Mouse (Mus musculus) CD4-positive helper T cell, adult 2 months (primary cell): ENCODE data around the gene 1700029J07Rik.

ENCODE experiments used
- DNase-seq: peaks from one replicate; pipeline ENCODE4 v3.0.0-alpha.2; 2012; ENCODE audit warnings: low read depth, missing footprints, low spot score

1700029J07Rik gene

DNA sequence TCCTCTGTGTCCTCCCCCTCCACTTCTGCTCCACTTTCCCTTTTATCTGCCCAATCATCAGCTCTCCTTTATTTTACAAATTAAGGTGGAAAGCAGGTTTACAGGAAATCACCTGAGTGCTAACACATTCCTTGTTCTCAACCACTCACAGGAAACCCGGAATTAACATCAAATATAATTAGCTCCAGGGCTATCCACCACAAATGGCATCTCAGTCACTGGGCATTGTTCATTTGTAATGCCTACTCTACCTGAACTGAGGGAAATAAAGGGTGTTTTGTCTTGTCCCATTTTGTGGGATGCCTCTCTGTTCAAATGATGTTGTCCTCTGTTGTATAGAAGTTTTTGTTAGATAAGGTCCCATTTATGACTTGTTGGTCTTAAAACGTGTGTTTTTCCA lies 24.4 kb downstream of the 1700029J07Rik start:
- DNase-seq, result no peak

DNA sequence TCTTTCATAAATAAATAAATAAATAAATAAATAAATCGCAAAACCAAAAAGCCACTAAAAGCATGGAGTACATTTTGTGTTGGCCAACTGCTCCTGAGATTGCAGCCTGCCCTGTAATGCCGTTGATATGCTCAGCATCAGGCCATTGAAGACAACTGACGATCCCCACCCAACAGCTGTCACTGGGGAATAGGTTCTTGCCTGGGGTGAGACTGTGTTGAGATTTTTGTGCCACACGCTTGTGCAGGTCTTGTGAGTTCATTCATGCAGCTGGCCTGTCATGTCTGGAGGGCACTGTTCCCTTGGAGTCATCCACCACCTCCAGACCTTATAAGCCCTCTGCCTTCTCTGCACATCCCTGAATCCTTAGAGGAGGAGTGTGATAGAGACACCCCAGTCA lies 28.8 kb downstream of the 1700029J07Rik start:
- no peak for DNase-seq

DNA sequence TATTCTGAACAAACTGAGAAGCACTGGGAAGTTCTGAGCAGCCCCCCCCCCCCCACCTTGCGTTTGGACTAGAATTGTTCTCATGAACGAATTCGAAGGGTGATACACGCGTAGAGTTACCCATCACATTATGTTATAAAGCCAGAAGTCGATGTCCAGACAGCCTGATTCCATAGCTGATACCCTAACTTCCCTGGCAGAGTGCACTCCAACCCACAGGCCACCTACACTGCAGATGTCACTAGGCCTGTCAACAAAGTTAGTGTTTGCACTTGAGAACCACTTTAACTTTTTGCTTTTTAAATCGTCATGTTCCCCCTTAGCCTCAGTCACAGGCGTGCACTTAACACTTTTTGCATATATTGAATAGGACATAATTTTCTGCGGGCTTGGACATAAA lies 38.1 kb downstream of the 1700029J07Rik start:
- no peak for DNase-seq

DNA sequence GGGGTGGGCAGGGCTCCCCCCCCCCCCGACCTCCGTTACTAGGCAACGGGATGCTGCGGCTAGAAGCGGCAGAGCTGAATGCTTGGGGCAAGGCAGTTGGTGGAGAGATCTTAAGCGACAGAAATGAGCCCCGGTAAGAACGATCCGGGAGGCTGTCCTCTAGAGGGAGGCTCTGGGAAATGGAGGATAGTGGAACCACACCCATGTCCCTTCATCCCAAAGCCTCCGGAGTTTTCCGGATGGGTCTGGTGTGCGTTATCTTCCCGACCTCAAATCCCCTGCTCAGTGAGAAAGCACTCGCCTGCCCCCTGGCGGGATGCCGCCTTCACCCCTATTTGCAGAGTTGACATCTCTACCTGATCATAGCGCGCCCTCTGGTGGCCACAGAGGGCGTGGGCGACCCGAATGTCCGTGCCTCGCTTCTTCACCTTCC lies 40.5 kb downstream of the 1700029J07Rik start, which contains the start of gene Ccdc110:
Ccdc110 (plus strand) TSS at position 38 of the 433 bp plus-strand sequence.
- peak; percentile 83 for DNase-seq

DNA sequence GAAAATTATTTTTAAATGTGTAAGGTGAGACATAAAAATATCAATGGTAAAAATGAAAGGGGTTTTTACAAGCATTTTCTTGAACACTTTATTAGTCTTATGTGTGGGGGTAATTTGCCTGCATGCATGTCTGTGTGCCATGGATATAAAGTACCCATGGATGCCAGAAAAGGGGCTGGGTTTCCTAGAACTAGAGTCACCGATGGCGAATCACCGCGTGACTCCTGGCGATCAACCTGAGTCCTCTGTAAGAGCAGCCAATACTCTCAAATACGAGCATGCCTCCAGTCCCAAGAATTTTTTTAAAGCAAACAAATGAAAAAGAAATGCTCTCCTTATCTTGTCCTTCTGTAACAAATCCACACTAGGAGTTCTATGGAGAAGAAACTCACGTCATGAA lies 52.9 kb downstream of the 1700029J07Rik start:
- no peak for DNase-seq

DNA sequence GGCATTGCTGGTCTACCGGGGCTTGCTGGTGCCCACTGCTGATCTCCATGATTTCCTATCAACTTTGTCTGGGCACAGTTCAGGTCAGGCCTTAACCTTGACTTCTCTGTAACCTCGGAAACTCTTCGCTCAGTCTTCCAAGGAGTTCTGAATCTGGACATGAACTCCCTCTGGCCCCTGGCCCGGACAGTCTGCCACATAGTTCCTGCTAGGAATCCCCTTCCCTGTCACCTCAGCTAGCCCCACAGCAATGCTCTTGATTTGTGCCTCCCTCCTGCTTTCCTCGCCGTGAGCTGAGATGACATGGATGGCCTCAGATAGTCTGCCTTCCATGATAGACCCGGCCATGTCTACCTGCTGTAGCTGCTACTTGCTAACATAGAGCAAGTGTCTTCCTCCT lies 54.7 kb downstream of the 1700029J07Rik start:
- no peak for DNase-seq

DNA sequence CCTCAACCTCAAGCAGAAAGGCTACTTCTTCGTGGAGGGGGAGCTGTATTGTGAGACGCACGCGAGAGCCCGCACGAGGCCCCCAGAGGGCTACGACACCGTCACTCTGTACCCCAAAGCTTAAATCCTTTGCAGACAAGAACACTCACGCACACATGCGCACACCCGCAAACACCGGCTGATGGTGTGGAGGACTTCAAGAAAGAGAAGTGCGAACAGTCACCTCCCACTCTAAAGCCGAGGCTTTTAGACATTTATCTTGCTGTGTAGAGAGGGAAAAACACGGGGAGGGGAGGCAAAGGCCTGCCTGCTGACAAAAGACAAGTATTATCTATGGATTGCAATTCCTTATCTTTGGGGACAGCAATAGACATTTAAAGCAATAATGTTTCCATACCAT lies 56.2 kb downstream of the 1700029J07Rik start:
- no peak for DNase-seq

DNA sequence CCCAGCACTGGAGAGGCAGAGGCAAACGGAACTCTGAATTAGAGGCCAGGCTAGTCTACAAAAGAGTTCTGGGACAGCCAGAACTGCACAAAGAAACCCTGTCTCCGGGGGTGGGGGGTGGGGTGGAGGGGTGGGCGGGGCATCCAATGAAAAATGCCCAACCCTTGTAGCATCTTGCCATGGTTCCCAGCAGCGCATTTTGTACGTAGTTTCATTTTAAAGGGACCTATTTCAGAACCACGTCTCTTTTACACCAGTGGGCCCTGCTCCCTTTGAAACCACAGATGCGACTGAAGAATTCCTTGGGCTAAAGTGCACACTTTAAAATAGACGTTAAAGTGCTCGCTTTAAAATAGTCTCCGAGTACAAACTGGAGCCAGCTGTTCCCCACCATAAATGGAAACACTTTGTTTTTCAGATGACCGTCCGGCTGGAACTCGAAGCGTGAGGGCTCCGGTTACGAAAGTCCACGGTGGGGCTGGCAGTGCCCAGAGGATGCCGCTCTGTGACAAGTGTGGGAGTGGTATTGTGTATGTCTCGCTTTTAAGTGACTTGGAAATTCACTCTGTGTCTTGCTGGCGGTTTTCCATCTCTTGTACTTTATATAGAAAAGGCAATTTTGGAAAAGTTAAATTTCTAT lies 57.9 kb downstream of the 1700029J07Rik start:
- no peak for DNase-seq

DNA sequence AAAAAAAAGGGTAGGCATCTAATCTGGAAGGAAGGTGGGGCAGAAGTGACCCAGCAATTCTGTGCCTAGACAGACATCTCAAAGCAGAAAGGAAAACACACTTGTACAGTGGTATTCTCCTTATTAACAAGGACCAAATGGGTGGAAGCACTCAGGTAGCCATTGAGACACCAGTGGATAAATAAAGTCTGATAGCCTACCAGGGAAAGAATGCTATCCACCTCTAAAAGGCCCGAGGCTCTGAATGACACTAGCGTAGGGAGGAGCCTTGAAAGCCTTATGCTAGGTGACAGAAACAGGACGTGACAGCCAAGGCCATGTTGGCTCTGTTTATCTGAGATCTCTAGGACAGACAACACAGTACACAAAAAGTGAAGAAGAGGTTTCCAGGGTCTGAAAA lies 58.6 kb downstream of the 1700029J07Rik start:
- DNase-seq, result no peak

DNA sequence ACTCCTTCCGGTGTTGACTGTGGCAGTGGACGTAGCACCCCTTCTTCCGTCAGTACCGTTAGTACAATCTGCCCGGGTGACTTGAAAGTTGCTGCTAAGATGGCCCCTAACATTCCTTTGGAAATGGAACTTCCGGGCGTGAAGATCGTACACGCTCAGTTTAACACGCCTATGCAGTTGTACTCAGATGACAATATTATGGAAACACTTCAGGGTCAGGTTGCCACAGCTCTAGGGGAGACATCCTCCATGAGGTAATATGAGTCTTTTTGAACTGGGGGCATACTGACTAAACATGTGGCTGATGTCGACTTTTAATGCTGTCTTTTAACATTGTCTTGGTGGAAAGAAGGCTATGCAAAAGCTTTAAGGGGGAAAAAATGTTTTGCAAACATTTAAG lies 61.3 kb downstream of the 1700029J07Rik start:
- no peak for DNase-seq

DNA sequence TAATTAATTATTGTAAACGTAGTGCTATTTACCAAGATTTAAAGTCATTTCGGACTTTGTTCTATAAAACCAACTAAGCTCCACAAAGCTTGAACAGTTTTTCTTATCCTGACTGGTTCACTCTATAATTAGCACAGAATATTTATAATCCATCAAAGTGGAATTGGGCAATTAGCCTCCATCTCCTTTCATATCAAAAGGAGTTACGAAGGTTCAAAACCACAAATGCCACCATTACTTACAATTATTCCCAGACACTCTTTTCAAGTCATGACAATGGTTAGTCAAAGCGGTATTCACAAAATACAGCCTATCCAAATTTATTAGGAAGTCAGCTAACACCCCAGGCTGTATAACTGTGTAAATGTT lies 68.8 kb downstream of the 1700029J07Rik start:
- DNase-seq, result no peak

DNA sequence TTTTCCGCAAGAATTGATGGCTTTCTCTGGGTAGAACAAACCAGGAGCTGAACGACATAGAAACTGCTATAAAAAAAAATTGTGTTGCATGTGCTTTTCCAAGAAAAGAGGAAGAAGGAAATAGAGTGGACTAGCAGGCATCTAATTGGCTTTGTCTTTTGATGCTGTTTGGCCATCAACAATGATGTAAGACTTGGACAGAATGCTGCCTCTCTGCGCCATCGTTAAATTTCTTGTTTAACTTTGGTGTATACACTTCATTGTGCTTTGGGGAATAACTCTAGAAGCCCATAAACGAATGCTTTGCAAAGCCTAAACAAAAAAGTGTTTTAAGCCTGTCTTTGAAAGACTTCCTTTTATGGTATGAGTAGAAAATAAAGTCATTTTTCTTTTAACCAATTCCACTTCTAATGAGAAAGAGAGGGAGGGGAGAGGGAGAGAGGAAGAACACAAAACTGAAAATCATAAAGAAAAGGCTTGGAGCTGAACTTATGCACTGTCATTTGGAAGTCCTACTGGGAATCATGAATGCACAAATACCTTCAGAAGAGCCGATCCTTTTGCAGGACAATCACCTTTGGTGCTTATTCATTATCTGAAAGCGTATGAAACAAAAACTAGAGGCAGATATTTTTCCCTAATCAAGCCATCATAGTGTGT lies 69.3 kb downstream of the 1700029J07Rik start:
- no peak for DNase-seq

DNA sequence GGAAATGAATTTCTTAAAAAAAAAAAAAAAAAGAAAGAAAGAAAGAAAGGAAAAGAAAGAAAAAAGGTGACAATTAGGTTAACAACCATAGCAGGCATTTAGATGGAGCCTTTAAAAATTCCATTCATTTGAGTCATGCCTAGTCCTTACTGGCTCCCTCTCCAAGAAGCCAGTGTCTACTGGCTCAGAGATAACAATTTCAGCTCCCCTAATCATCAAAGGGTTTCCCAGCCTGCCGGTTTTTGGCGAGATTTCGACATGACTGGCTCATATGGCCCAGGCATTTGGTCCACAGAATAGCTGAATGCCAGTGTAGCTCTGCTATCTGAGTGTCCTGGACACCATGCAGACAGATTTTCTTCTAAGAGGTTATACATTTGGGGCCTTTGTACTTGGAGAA lies 71.4 kb downstream of the 1700029J07Rik start:
- DNase-seq, result no peak
